Mouse (Mus musculus): ENCODE data around the gene Pola2.

- TF ChIP-seq CTCF (IDR thresholded peaks at IDR 0.05; ENCODE audit: borderline replicate concordance, control insufficient read depth, extremely low read depth, insufficient read depth, low read length, poor library complexity) (no peak), POLR2A (IDR thresholded peaks at IDR 0.05; ENCODE audit: control insufficient read depth, extremely low read depth, insufficient read depth, low read length, poor library complexity) (no peak)
These were observed 71.7 kb downstream of the Pola2 start for GRCm38 (mm10) chr19:5892262-5892661.

Data from thymus, adult 2 months (tissue).